Mouse (Mus musculus): Measurements from ENCODE around the gene Zfp239. TPM values are rescaled to one million over a fixed set of nuclear protein-coding genes. Genes with fewer than 3 reads are reported as not detected.
A peak's percentile ranks its signal among the peaks of the same experiment; 100 is the strongest.

Gene Zfp239
- 2.0 and 3.0 TPM in 2 replicates for polyA plus RNA-seq (2015; fragmentation: Nextera tagmentation; extraction: Ambion mirVana)

DNA sequence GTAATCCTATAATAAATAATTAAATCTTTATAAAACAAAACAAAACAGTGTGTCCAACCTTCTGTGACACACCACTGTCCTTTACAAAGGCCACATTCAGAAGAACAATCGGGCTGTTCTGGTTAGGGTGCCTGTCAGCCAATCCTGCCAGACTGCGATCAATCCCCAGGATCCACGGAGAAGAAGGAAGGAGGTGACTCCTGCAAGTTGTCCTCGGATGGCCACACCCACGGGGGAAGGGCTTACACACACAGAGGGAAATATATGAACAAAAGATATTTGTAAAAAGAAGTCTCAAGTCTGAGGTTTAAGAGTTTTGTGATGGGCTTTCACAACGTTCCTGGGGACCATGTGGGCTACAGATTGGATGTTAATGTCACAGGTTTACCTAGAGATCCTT lies at the start of gene Zfp239:
TSS of gene Zfp239 (plus strand) at position 253 of the 400 bp plus-strand sequence.
- H3K27ac ChIP-seq (ENCODE audit: low read length): no peak within 1 kb of the TSS
- no peaks in the 10 kb centered on the region for H3K4me1 ChIP-seq (ENCODE audit: control insufficient read depth, insufficient read depth, low read length)
- peak within 1 kb of the TSS; percentile 76 for H3K4me3 ChIP-seq (ENCODE audit: low read length)
- no peaks in the 10 kb centered on the region for H3K27me3 ChIP-seq (ENCODE audit: control insufficient read depth, insufficient read depth, low read length)
- H3K9ac ChIP-seq (ENCODE audit: low read length): peak within 1 kb of the TSS; percentile 71
- H3K4me2 ChIP-seq (ENCODE audit: low read depth, low read length): peak within 1 kb of the TSS; percentile 96
- H3K36me3 ChIP-seq (ENCODE audit: control insufficient read depth, insufficient read depth): no peaks in the 10 kb centered on the region
- 66% methylated on average over 6 of the region's 6 CpGs for WGBS
- no peak for ATAC-seq (replicated peaks; ENCODE audit: extremely low read depth, insufficient read depth, low FRiP score)
- no peaks in the 10 kb centered on the region for H3K9me3 ChIP-seq (replicated peaks; ENCODE audit: control insufficient read depth, low read length)

DNA sequence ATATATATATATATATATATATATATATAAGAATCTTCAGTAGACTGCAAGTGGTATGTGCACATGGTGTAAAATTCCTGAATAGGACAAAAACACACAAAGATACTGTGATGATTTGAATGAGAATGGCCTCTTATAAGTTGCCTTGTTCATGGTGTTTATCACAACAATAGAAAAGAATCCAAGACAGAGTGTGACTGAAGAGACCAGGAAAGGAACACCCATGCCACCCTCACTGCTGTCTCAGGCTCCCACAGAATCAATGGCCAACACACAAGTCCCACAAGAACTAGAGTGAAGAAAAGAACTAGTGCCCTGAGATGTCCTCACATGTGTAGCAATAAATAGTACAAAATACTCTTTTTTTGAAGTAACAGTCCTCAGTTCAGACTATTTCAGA lies 47.2 kb upstream of the Zfp239 start:
- no peaks in the 10 kb centered on the region for H3K4me1 ChIP-seq (ENCODE audit: control insufficient read depth, insufficient read depth, low read length)
- H3K9me3 ChIP-seq (replicated peaks; ENCODE audit: control insufficient read depth, low read length): no peaks in the 10 kb centered on the region
- H3K27me3 ChIP-seq (ENCODE audit: control insufficient read depth, insufficient read depth, low read length): no peaks in the 10 kb centered on the region
- H3K27ac ChIP-seq (ENCODE audit: low read length): no peak overlapping the region
- H3K4me2 ChIP-seq (ENCODE audit: low read depth, low read length): no peak overlapping the region
- no peak overlapping the region for H3K4me3 ChIP-seq (ENCODE audit: low read length)
- H3K36me3 ChIP-seq (ENCODE audit: control insufficient read depth, insufficient read depth): no peaks in the 10 kb centered on the region
- no peak overlapping the region for H3K9ac ChIP-seq (ENCODE audit: low read length)
- no peak for ATAC-seq (replicated peaks; ENCODE audit: extremely low read depth, insufficient read depth, low FRiP score)

- H3K4me1 ChIP-seq (ENCODE audit: control insufficient read depth, insufficient read depth, low read length): no peaks in the 10 kb centered on the region
- H3K36me3 ChIP-seq (ENCODE audit: control insufficient read depth, insufficient read depth): no peaks in the 10 kb centered on the region
- no peak overlapping the region for H3K27ac ChIP-seq (ENCODE audit: low read length)
- ATAC-seq (replicated peaks; ENCODE audit: extremely low read depth, insufficient read depth, low FRiP score): no peak
- H3K27me3 ChIP-seq (ENCODE audit: control insufficient read depth, insufficient read depth, low read length): no peaks in the 10 kb centered on the region
- H3K9ac ChIP-seq (ENCODE audit: low read length): no peak overlapping the region
- 70% methylated on average over 4 of the region's 5 CpGs for WGBS
- H3K4me2 ChIP-seq (ENCODE audit: low read depth, low read length): no peak overlapping the region
- H3K4me3 ChIP-seq (ENCODE audit: low read length): no peak overlapping the region
- no peaks in the 10 kb centered on the region for H3K9me3 ChIP-seq (replicated peaks; ENCODE audit: control insufficient read depth, low read length)
These were observed 44.8 kb upstream of the Zfp239 start for GRCm38 (mm10) chr6:117817108-117817541.

DNA sequence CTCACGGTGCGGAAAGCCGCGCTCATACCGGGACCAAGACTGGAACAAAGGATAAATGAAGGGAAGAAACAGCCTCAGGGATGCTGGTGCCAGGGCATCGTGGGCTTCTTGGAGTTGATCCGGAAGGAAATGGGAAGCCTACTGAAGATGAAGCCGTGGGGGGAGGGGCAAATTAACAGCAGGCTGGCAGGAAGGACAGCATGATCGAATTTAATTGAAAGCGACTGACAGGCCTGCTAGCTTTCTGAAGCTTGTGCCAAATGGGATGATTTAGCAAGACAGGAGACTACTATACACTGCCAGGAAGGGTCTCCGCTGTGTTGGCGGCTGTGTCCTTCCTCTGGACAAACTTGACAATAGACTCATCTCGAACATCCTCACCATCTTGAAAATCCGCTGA lies 41.6 kb upstream of the Zfp239 start:
- Histone ChIP-seq H3K9me3 (replicated peaks; ENCODE audit: control insufficient read depth, low read length) (no peaks in the 10 kb centered on the region), H3K9ac (ENCODE audit: low read length) (no peak overlapping the region), H3K36me3 (ENCODE audit: control insufficient read depth, insufficient read depth) (no peaks in the 10 kb centered on the region), H3K27ac (ENCODE audit: low read length) (no peak overlapping the region), H3K4me3 (ENCODE audit: low read length) (no peak overlapping the region), H3K4me1 (ENCODE audit: control insufficient read depth, insufficient read depth, low read length) (no peaks in the 10 kb centered on the region), H3K4me2 (ENCODE audit: low read depth, low read length) (no peak overlapping the region), H3K27me3 (ENCODE audit: control insufficient read depth, insufficient read depth, low read length) (peaks cover 9% of the 10 kb centered on the region; the same call in 1 of the 2 replicates)
- no peak for ATAC-seq (replicated peaks; ENCODE audit: extremely low read depth, insufficient read depth, low FRiP score)
- WGBS: 87% methylated on average over 14 of the region's 14 CpGs

DNA sequence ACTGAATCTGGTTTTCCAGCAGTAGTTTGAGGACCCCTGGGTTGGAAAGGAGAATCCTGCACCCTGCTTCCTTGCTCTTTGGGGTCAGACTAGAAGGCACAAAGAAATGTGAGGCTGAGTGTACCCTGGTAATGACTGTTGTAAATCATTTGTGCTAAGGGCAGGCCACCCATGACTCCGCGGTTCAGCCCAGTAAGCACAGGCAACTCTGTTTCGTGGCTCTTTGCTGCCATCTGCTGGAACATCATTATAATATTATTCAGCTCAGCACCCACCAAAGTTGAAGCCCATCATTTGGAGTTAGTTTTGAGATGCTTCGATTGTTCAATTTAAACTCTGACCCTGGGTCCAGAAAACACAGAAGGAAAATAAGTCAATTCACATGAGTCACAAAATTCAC lies 36.5 kb upstream of the Zfp239 start:
- H3K4me2 ChIP-seq (ENCODE audit: low read depth, low read length): no peak overlapping the region
- H3K9ac ChIP-seq (ENCODE audit: low read length): no peak overlapping the region
- ATAC-seq (replicated peaks; ENCODE audit: extremely low read depth, insufficient read depth, low FRiP score): no peak
- 19% methylated on average over 4 of the region's 4 CpGs for WGBS
- H3K9me3 ChIP-seq (replicated peaks; ENCODE audit: control insufficient read depth, low read length): no peaks in the 10 kb centered on the region
- no peak overlapping the region for H3K4me3 ChIP-seq (ENCODE audit: low read length)
- H3K36me3 ChIP-seq (ENCODE audit: control insufficient read depth, insufficient read depth): no peaks in the 10 kb centered on the region
- peaks cover 18% of the 10 kb centered on the region; the same call in 1 of the 2 replicates for H3K27me3 ChIP-seq (ENCODE audit: control insufficient read depth, insufficient read depth, low read length)
- H3K27ac ChIP-seq (ENCODE audit: low read length): no peak overlapping the region
- no peaks in the 10 kb centered on the region for H3K4me1 ChIP-seq (ENCODE audit: control insufficient read depth, insufficient read depth, low read length)

- Histone ChIP-seq H3K9me3 (replicated peaks; ENCODE audit: control insufficient read depth, low read length) (0 out of 2 replicates have a peak, but pooled peaks cover 2% of the 10 kb centered on the region), H3K36me3 (ENCODE audit: control insufficient read depth, insufficient read depth) (no peaks in the 10 kb centered on the region), H3K27ac (ENCODE audit: low read length) (no peak overlapping the region), H3K9ac (ENCODE audit: low read length) (no peak overlapping the region), H3K4me2 (ENCODE audit: low read depth, low read length) (no peak overlapping the region), H3K4me3 (ENCODE audit: low read length) (no peak overlapping the region), H3K4me1 (ENCODE audit: control insufficient read depth, insufficient read depth, low read length) (no peaks in the 10 kb centered on the region), H3K27me3 (ENCODE audit: control insufficient read depth, insufficient read depth, low read length) (peaks cover 15% of the 10 kb centered on the region; the same call in 1 of the 2 replicates)
- no peak for ATAC-seq (replicated peaks; ENCODE audit: extremely low read depth, insufficient read depth, low FRiP score)
- WGBS: 13% methylated on average over 9 of the region's 9 CpGs
These were observed 33.6 kb upstream of the Zfp239 start for GRCm38 (mm10) chr6:117828273-117828672.

- peak within 1 kb of the TSS; percentile 79 for H3K4me3 ChIP-seq (ENCODE audit: low read length)
- peaks cover 7% of the 10 kb centered on the region; the same call in 1 of the 2 replicates for H3K4me1 ChIP-seq (ENCODE audit: control insufficient read depth, insufficient read depth, low read length)
- under 1% methylated on average over 66 of the region's 66 CpGs for WGBS
- peak; percentile 99 for ATAC-seq (replicated peaks; ENCODE audit: extremely low read depth, insufficient read depth, low FRiP score)
- H3K27ac ChIP-seq (ENCODE audit: low read length): peak within 1 kb of the TSS; percentile 89
- H3K36me3 ChIP-seq (ENCODE audit: control insufficient read depth, insufficient read depth): peaks cover 26% of the 10 kb centered on the region
- no peaks in the 10 kb centered on the region for H3K27me3 ChIP-seq (ENCODE audit: control insufficient read depth, insufficient read depth, low read length)
- peak within 1 kb of the TSS; percentile 92 for H3K4me2 ChIP-seq (ENCODE audit: low read depth, low read length)
- peak within 1 kb of the TSS; percentile 96 for H3K9ac ChIP-seq (ENCODE audit: low read length)
- no peaks in the 10 kb centered on the region for H3K9me3 ChIP-seq (replicated peaks; ENCODE audit: control insufficient read depth, low read length)
These were observed 21.0 kb upstream of the Zfp239 start, which contains the start of gene Zfp637 for GRCm38 (mm10) chr6:117840686-117841510. Gene Zfp637, plus strand, starts transcription at chr6:117841180.

DNA sequence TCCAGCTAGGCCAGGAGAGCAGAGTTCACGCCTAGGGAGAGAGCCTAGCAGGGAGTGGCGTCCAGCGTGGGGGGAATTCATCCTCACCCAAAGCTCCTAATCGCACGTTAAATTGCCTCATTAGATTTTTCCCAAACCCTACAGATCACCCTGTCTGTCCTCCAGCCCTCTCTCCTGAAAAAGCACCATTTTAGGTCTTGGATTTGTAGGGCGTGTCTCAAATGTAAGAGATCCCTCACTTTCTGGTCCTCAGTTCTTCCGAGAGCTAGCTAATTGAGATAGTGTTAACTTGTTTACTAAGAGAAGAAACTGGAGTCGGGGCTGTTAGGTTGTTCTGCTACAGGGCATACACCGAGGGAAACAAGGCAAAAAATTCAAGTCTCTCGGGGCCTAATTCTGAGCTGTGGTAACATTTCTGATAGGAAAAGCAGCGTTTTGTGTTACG lies 20.4 kb upstream of the Zfp239 start:
- H3K4me2 ChIP-seq (ENCODE audit: low read depth, low read length): peak overlapping the region; percentile 92
- H3K9me3 ChIP-seq (replicated peaks; ENCODE audit: control insufficient read depth, low read length): no peaks in the 10 kb centered on the region
- 10% methylated on average over 12 of the region's 12 CpGs for WGBS
- H3K4me3 ChIP-seq (ENCODE audit: low read length): peak overlapping the region; percentile 79
- no peaks in the 10 kb centered on the region for H3K27me3 ChIP-seq (ENCODE audit: control insufficient read depth, insufficient read depth, low read length)
- peak overlapping the region; percentile 96 for H3K9ac ChIP-seq (ENCODE audit: low read length)
- ATAC-seq (replicated peaks; ENCODE audit: extremely low read depth, insufficient read depth, low FRiP score): no peak
- peaks cover 32% of the 10 kb centered on the region for H3K36me3 ChIP-seq (ENCODE audit: control insufficient read depth, insufficient read depth)
- H3K27ac ChIP-seq (ENCODE audit: low read length): peak overlapping the region; percentile 89
- H3K4me1 ChIP-seq (ENCODE audit: control insufficient read depth, insufficient read depth, low read length): peaks cover 7% of the 10 kb centered on the region; the same call in 1 of the 2 replicates

DNA sequence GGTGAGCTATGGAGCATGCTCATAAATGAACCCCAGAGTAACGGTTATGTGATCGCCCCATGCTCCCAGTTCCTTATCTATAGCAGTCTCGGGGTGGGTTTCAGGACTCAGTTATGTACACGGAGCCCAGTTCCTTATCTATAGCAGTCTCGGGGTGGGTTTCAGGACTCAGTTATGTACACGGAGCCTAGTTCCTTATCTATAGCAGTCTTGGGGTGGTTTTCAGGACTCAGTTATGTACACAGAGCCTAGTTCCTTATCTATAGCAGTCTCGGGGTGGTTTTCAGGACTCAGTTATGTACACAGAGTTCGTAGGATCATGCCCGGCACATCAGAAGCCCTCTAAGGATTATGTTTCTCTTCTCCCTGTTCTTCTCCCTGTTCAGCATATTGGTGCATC lies 17.3 kb upstream of the Zfp239 start:
- Histone ChIP-seq H3K4me2 (ENCODE audit: low read depth, low read length) (no peak overlapping the region), H3K27me3 (ENCODE audit: control insufficient read depth, insufficient read depth, low read length) (no peaks in the 10 kb centered on the region), H3K4me3 (ENCODE audit: low read length) (no peak overlapping the region), H3K9ac (ENCODE audit: low read length) (no peak overlapping the region), H3K9me3 (replicated peaks; ENCODE audit: control insufficient read depth, low read length) (no peaks in the 10 kb centered on the region), H3K4me1 (ENCODE audit: control insufficient read depth, insufficient read depth, low read length) (peaks cover 7% of the 10 kb centered on the region; the same call in 1 of the 2 replicates), H3K27ac (ENCODE audit: low read length) (no peak overlapping the region), H3K36me3 (ENCODE audit: control insufficient read depth, insufficient read depth) (peaks cover 42% of the 10 kb centered on the region)
- no peak for ATAC-seq (replicated peaks; ENCODE audit: extremely low read depth, insufficient read depth, low FRiP score)
- 76% methylated on average over 9 of the region's 9 CpGs for WGBS

All from heart, embryonic 16.5 days (tissue).